Mouse (Mus musculus): ENCODE measurements at regions not wholly inside any gene's neighbourhood (a gene's known extent, or its start where the extent isn't known, plus 50 kb on each side); places are given as distances from the start of the nearest gene placed in this dataset.
A peak's percentile ranks its signal among the peaks of the same experiment; 100 is the strongest.

DNA sequence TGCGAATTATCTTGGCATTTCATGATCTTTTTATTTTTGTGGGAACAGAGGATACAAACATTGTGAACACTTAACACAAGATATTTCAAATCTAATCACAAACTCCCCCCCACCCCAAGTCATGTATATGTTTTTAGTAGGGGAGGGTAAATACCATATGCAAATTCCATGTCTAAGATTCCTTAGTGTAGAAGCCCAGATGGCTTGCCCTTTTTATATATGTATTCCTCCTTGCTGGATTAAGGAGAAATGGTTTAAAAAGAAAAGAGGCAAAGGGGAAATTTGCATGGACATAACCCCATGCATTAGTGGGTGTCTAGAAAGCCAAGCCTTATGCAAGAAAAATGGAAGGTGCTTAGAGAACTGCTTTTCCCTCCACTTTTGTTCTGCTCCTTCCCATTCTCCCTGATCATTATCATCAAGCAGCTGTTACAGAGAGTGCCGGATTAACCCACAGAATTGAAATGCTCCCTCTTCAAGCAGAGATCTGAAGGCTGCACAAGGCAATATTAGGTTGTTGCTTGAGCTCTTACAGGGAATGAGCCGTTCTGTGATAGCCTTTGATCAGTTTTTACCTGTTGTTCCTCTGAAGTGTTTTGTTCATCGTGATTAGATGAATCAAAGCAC is 979.5 kb downstream of the Stpg2 start:
- Histone ChIP-seq H3K36me3 (replicated peaks; ENCODE audit: control insufficient read depth, insufficient read depth) (no peaks in the 10 kb centered on the region), H3K4me1 (replicated peaks; ENCODE audit: control insufficient read depth, insufficient read depth, low read length) (no peaks in the 10 kb centered on the region), H3K4me3 (replicated peaks; ENCODE audit: low read length) (no peak overlapping the region), H3K27ac (no peak overlapping the region), H3K9ac (no peak overlapping the region), H3K9me3 (ENCODE audit: control insufficient read depth, low read length) (no peaks in the 10 kb centered on the region), H3K27me3 (ENCODE audit: control insufficient read depth, insufficient read depth, low read length) (no peaks in the 10 kb centered on the region), H3K4me2 (replicated peaks) (no peak overlapping the region)
- ATAC-seq (ENCODE audit: low FRiP score) (no peak), DNase-seq (ENCODE audit: low spot score) (no peak)
- WGBS: 43% methylated on average over 4 of the region's 4 CpGs

DNA sequence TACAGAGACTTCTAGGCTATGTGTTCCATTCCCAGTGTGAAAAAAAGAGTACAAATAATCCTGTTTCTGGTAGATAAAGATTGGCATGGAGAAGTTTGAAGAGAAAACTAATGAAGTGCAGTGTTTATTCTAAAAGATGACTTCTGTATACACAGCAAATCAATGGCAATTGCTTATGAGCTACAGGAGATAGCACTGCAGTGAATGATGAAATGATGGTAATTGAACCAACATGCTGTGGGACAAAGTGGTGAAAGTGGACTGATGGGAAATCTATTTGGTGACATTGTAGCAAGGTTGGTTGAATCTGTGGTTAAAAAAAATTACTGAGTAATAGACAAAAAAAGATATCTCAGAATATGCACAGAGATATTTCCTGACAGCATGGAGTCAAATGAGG is 1000.4 kb downstream of the Stpg2 start:
- Histone ChIP-seq H3K27me3 (ENCODE audit: control insufficient read depth, insufficient read depth, low read length) (no peaks in the 10 kb centered on the region), H3K36me3 (replicated peaks; ENCODE audit: control insufficient read depth, insufficient read depth) (no peaks in the 10 kb centered on the region), H3K4me3 (replicated peaks; ENCODE audit: low read length) (no peak overlapping the region), H3K4me1 (replicated peaks; ENCODE audit: control insufficient read depth, insufficient read depth, low read length) (no peaks in the 10 kb centered on the region), H3K27ac (no peak overlapping the region), H3K9me3 (ENCODE audit: control insufficient read depth, low read length) (no peaks in the 10 kb centered on the region), H3K4me2 (replicated peaks) (no peak overlapping the region), H3K9ac (no peak overlapping the region)
- ATAC-seq (ENCODE audit: low FRiP score): no peak
- no peak for DNase-seq (ENCODE audit: low spot score)

- ATAC-seq (ENCODE audit: low FRiP score) (no peak), DNase-seq (ENCODE audit: low spot score) (no peak)
- no peak overlapping the region for H3K27ac ChIP-seq
- H3K36me3 ChIP-seq (replicated peaks; ENCODE audit: control insufficient read depth, insufficient read depth): no peaks in the 10 kb centered on the region
- no peak overlapping the region for H3K4me2 ChIP-seq (replicated peaks)
- no peaks in the 10 kb centered on the region for H3K27me3 ChIP-seq (ENCODE audit: control insufficient read depth, insufficient read depth, low read length)
- no peaks in the 10 kb centered on the region for H3K4me1 ChIP-seq (replicated peaks; ENCODE audit: control insufficient read depth, insufficient read depth, low read length)
- H3K9me3 ChIP-seq (ENCODE audit: control insufficient read depth, low read length): no peaks in the 10 kb centered on the region
- no peak overlapping the region for H3K9ac ChIP-seq
- no peak overlapping the region for H3K4me3 ChIP-seq (replicated peaks; ENCODE audit: low read length)
- WGBS: 94% methylated on average over 3 of the region's 3 CpGs
These were observed 990.7 kb downstream of the Pdha2 start for GRCm38 (mm10) chr3:140221478-140221877.

GRCm38 (mm10) chr3:140230712-140231111 is 981.4 kb downstream of the Pdha2 start:
- Histone ChIP-seq H3K4me2 (replicated peaks) (no peak overlapping the region), H3K36me3 (replicated peaks; ENCODE audit: control insufficient read depth, insufficient read depth) (no peaks in the 10 kb centered on the region), H3K27me3 (ENCODE audit: control insufficient read depth, insufficient read depth, low read length) (no peaks in the 10 kb centered on the region), H3K4me3 (replicated peaks; ENCODE audit: low read length) (no peak overlapping the region), H3K9ac (no peak overlapping the region), H3K27ac (no peak overlapping the region), H3K9me3 (ENCODE audit: control insufficient read depth, low read length) (no peaks in the 10 kb centered on the region), H3K4me1 (replicated peaks; ENCODE audit: control insufficient read depth, insufficient read depth, low read length) (no peaks in the 10 kb centered on the region)
- whole genome bisulfite sequencing: 80% methylated on average over 2 of the region's 2 CpGs
- ATAC-seq (ENCODE audit: low FRiP score) (no peak), DNase-seq (ENCODE audit: low spot score) (no peak)

DNA sequence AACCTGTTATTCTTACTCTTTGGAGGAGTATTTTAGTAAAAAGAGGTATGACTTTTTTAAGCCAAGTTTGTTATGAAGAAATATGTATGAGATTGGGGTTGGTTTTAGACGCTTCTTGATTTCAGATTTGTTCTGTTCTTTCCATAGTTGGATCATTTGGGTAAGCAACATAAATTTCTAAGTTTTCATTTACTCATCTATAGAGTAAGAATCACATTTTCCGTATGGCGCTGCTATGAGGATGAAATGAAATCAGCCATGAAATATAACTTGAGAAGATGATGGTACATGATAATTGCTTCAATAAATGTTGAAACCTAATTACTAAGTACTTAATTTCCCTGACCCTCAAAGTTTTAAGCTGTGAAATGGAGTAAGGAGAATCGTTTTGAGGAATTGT is 979.0 kb downstream of the Pdha2 start:
- Histone ChIP-seq H3K27me3 (ENCODE audit: control insufficient read depth, insufficient read depth, low read length) (no peaks in the 10 kb centered on the region), H3K9me3 (ENCODE audit: control insufficient read depth, low read length) (no peaks in the 10 kb centered on the region), H3K4me1 (replicated peaks; ENCODE audit: control insufficient read depth, insufficient read depth, low read length) (no peaks in the 10 kb centered on the region), H3K4me2 (replicated peaks) (no peak overlapping the region), H3K4me3 (replicated peaks; ENCODE audit: low read length) (no peak overlapping the region), H3K27ac (no peak overlapping the region), H3K36me3 (replicated peaks; ENCODE audit: control insufficient read depth, insufficient read depth) (no peaks in the 10 kb centered on the region), H3K9ac (no peak overlapping the region)
- DNase-seq (ENCODE audit: low spot score): no peak
- 89% methylated on average over 4 of the region's 4 CpGs for WGBS
- no peak for ATAC-seq (ENCODE audit: low FRiP score)

GRCm38 (mm10) chr3:140233809-140234208 is 978.3 kb downstream of the Pdha2 start:
- 75% methylated on average over 2 of the region's 2 CpGs for WGBS
- Histone ChIP-seq H3K9me3 (ENCODE audit: control insufficient read depth, low read length) (no peaks in the 10 kb centered on the region), H3K9ac (no peak overlapping the region), H3K27me3 (ENCODE audit: control insufficient read depth, insufficient read depth, low read length) (no peaks in the 10 kb centered on the region), H3K4me1 (replicated peaks; ENCODE audit: control insufficient read depth, insufficient read depth, low read length) (no peaks in the 10 kb centered on the region), H3K4me3 (replicated peaks; ENCODE audit: low read length) (no peak overlapping the region), H3K36me3 (replicated peaks; ENCODE audit: control insufficient read depth, insufficient read depth) (no peaks in the 10 kb centered on the region), H3K27ac (no peak overlapping the region), H3K4me2 (replicated peaks) (no peak overlapping the region)
- no peak for ATAC-seq (ENCODE audit: low FRiP score)
- no peak for DNase-seq (ENCODE audit: low spot score)

DNA sequence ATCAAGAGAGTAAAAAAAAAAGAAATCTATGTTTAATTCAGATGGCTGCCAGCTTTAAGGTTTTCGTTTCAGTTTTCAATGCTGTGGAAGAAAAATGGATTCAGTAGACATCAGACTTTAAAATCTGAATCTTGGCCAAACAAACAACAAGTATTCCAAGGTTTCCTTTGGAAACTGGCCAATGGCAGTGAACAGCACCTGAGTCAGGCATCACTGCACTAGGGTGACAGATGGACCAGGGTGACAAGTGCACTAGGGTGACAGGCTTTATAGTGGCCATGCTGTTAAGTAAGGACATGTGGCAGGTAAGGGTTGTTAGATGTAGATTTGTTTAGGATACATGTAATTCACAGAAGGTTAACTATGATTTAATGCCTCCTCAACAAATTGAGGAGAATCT is 972.9 kb downstream of the Pdha2 start:
- Histone ChIP-seq H3K9ac (no peak overlapping the region), H3K9me3 (ENCODE audit: control insufficient read depth, low read length) (no peaks in the 10 kb centered on the region), H3K36me3 (replicated peaks; ENCODE audit: control insufficient read depth, insufficient read depth) (no peaks in the 10 kb centered on the region), H3K4me1 (replicated peaks; ENCODE audit: control insufficient read depth, insufficient read depth, low read length) (no peaks in the 10 kb centered on the region), H3K4me2 (replicated peaks) (no peak overlapping the region), H3K27me3 (ENCODE audit: control insufficient read depth, insufficient read depth, low read length) (no peaks in the 10 kb centered on the region), H3K27ac (no peak overlapping the region), H3K4me3 (replicated peaks; ENCODE audit: low read length) (no peak overlapping the region)
- WGBS: 78% methylated on average over 1 of the region's 1 CpGs
- ATAC-seq (ENCODE audit: low FRiP score) (no peak), DNase-seq (ENCODE audit: low spot score) (no peak)

Small RNA genes lying in the stretch of these regions (microRNA-seq; reads per million reads assigned to microRNA genes)
- 59.3 reads per million, percentile 45 among the genes with 10 or more reads in this experiment for gene Mir7j

All from hindbrain, embryonic 14.5 days (tissue).